Mouse (Mus musculus) heart, embryonic 12.5 days (tissue): ENCODE results near the gene Dgka. TPM values are rescaled to one million over a fixed set of nuclear protein-coding genes. Genes with fewer than 3 reads are reported as not detected.

Source experiments
- polyA plus RNA-seq: library from polyadenylated mRNA; unstranded; fragments of >200 nt; fragmentation: Nextera tagmentation; extraction: Ambion mirVana; gene quantifications from 2 replicates; pipeline ENCODE4 v1.2.1, GENCODE M21; 2016

Gene Dgka
- polyA plus RNA-seq, 1 experiment from 2014 or later: 4.4 TPM

Other genes with a start within 250 kb of the Dgka start
- gene Myl6b, start 246.2 kb downstream of the Dgka start, polyA plus RNA-seq: 3.0 and 4.0 TPM in 2 replicates
- 25.0 and 26.5 TPM in 2 replicates for gene Esyt1, start 219.0 kb downstream of the Dgka start, polyA plus RNA-seq
- 10.2 and 11.9 TPM in 2 replicates for gene Zc3h10, start 197.1 kb downstream of the Dgka start, polyA plus RNA-seq
- gene Rpl41, start 195.6 kb downstream of the Dgka start, polyA plus RNA-seq: 2,275 and 2,341 TPM in 2 replicates
- gene Pa2g4, start 178.9 kb downstream of the Dgka start, polyA plus RNA-seq: 132 and 136 TPM in 2 replicates
- 7.5 and 7.6 TPM in 2 replicates for gene Erbb3, start 155.2 kb downstream of the Dgka start, polyA plus RNA-seq
- gene Rps26, start 118.1 kb downstream of the Dgka start, polyA plus RNA-seq: 420 and 432 TPM in 2 replicates
- 2.0 and 3.0 TPM in 2 replicates for gene Ikzf4, start 98.9 kb downstream of the Dgka start, polyA plus RNA-seq
- gene Suox, start 70.8 kb downstream of the Dgka start, polyA plus RNA-seq: 10.7 and 12.8 TPM in 2 replicates
- gene Rab5b, start 48.6 kb downstream of the Dgka start, polyA plus RNA-seq: 71.3 and 72.9 TPM in 2 replicates
- 0.99 and 1.0 TPM in 2 replicates for gene Pmel, start 40.7 kb downstream of the Dgka start, polyA plus RNA-seq
- gene Cdk2, start 39.8 kb downstream of the Dgka start, polyA plus RNA-seq: 106 and 109 TPM in 2 replicates
- 23.1 and 24.0 TPM in 2 replicates for gene Pym1, start 3.0 kb upstream of the Dgka start, polyA plus RNA-seq
- gene Mmp19, start 46.1 kb upstream of the Dgka start, polyA plus RNA-seq: 0.83 and 0.93 TPM in 2 replicates
- 48.4 and 51.7 TPM in 2 replicates for gene Dnajc14, start 59.2 kb upstream of the Dgka start, polyA plus RNA-seq
- gene Tmem198b, start 59.5 kb upstream of the Dgka start, polyA plus RNA-seq: 19.6 and 20.8 TPM in 2 replicates
- gene Sarnp, start 72.5 kb upstream of the Dgka start, polyA plus RNA-seq: 171 and 172 TPM in 2 replicates
- 36.0 and 39.2 TPM in 2 replicates for gene Ormdl2, start 76.8 kb upstream of the Dgka start, polyA plus RNA-seq
- 4.3 and 5.0 TPM in 2 replicates for gene Gdf11, start 146.9 kb upstream of the Dgka start, polyA plus RNA-seq
- gene Cd63, start 156.1 kb upstream of the Dgka start, polyA plus RNA-seq: 341 and 358 TPM in 2 replicates
- gene Rdh5, start 178.0 kb upstream of the Dgka start, polyA plus RNA-seq: 6.0 and 6.3 TPM in 2 replicates
- 161 and 165 TPM in 2 replicates for gene Bloc1s1, start 179.2 kb upstream of the Dgka start, polyA plus RNA-seq
- 1.4 and 1.5 TPM in 2 replicates for gene Itga7, start 189.0 kb upstream of the Dgka start, polyA plus RNA-seq
- 0.15 TPM in 1 of 2 replicates, not detected in the other for gene Mettl7b, start 216.1 kb upstream of the Dgka start, polyA plus RNA-seq
- gene Olfr9, start 244.6 kb upstream of the Dgka start, polyA plus RNA-seq: not detected in 2 replicates